Mouse (Mus musculus): ENCODE results near the gene Pkd1l2.

The Pkd1l2 gene

GRCm38 (mm10) chr8:117082947-117083559, 804 bp upstream of the Pkd1l2 start:
- no peak for DNase-seq (ENCODE audit: low read depth)

DNA sequence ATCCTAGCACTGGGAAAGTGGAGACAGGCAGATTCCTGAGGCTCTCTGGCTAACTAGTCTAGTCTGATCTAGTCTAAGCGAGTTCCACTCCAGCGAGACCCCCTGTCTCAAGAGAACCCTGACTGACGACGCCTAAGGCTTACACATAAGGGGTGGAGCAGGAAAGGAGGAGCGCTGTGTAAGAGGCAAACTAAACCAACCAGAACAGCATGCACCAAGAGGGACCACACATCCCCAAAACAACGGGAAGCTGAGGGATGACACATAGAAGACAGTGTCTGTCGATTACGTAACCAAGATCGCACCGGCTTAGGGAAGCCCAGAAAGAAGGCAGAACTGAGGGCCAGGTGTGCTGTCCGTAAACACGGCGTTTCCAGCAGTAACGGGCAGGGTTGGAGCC, 2.6 kb downstream of the Pkd1l2 start:
- no peak for DNase-seq (ENCODE audit: low read depth)

DNA sequence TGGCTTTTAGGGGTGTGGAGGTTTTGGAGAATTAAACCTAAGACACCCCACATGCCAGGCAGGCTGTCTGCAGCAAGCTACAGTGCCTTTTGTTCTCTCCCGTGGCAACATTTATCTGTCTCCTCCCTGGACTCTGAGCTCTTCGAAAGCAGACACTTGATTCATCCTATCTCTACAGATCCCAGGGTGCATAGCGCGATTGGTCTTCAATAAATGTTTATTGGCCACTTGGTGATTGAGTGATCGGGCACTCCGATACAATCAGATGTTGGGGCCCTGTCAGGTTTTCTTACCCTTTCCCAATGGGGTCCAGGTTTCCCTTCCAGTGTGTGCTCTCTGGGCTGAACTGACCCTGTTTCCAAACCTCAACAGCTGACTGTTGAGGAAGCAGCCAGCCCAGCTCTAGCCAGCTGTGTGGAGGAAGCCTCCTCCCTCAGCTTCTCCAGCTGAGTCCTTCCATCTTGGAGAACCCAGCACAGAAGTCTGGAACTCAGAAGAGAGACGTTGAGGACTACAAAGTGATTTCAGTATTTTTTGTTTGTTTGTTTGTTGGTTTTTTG, 3.8 kb downstream of the Pkd1l2 start:
- DNase-seq (ENCODE audit: low read depth): no peak

- no peak for DNase-seq (ENCODE audit: low read depth)
Measured at GRCm38 (mm10) chr8:117074350-117075182, 7.7 kb downstream of the Pkd1l2 start.

GRCm38 (mm10) chr8:117069708-117070107, 12.5 kb downstream of the Pkd1l2 start:
- peak; percentile 5 for DNase-seq (ENCODE audit: low read depth)

DNA sequence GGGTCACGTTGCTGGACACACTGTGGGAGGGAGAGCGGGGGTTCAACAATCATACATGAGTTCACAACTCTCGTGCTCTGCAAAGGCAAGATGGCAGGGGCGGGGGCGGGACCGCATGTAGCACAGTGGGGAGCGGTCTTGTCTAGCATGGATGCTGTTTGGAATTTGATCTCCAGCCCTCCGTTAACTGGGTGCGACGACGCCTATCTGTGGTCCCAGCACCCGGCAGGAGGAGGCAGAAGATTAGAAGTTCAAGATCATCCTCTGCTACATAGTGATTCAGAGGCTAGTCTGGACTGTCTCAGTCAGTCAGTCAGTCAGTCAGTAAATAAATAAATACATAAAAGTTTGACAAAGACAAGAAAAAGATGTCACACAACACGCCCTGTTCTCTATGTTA, 14.0 kb downstream of the Pkd1l2 start:
- DNase-seq (ENCODE audit: low read depth): no peak

- no peak for DNase-seq (ENCODE audit: low read depth)
Measured at GRCm38 (mm10) chr8:117067396-117067795, 14.9 kb downstream of the Pkd1l2 start.

- DNase-seq (ENCODE audit: low read depth): no peak
Measured at GRCm38 (mm10) chr8:117066955-117067354, 15.3 kb downstream of the Pkd1l2 start.

DNA sequence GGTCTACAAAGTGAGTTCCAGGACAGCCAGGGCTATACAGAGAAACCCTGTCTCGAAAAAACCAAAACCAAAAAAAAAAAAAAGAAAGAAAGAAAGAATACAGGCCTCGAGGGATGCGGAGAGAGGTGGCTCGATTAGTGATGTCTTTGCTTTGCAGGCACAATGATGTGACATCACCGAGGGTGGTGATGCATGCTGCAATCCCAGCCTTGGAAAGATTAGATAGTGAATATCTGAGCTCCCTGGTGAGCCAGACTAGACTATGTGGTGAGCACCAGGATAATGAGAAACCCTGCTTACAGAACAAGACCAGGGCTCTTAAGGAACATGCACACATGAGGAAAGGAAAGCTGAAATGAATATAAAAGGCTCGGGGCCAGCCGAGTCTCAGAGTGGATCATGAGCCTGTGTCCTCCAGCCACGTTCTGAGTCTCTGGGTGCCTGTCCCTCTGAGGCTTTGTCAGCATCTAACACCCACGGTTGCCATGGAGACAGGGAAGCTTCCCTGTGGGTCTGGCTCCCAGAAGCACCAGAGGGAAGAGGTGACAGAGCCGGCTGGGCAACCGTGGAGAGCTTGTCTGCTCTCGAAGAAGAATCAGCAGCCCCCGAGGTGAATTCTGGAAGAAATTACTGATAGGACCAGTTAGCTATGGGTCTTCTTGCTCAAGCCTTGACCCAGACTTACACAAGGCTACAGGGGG, 20.9 kb downstream of the Pkd1l2 start:
- DNase-seq (ENCODE audit: low read depth): no peak

- DNase-seq (ENCODE audit: low read depth): no peak
Measured at GRCm38 (mm10) chr8:117060306-117060705, 21.9 kb downstream of the Pkd1l2 start.

DNA sequence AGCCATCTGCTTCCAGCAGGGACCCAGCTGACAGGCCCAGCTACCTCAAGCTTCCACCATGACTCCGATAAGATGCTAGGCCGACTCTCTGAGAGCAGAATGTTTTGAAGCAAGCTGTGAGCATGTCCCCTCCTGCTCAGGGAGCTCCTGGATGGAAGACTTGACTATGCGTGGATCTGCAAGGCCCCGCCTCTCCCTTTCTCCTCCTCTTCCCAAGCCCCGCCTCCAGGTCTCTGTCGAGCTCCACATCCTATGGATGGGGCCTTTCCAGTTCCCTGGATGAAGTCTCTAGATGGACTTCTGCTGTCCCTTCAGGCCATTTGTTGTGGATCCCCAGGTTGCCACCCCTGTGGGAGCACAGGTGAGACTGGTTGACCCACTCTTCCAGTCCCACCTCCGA, 23.2 kb downstream of the Pkd1l2 start:
- DNase-seq (ENCODE audit: low read depth): no peak

- DNase-seq (ENCODE audit: low read depth): no peak
Measured at GRCm38 (mm10) chr8:117055097-117055496, 27.2 kb downstream of the Pkd1l2 start.

GRCm38 (mm10) chr8:117054146-117054545, 28.1 kb downstream of the Pkd1l2 start:
- DNase-seq (ENCODE audit: low read depth): no peak

GRCm38 (mm10) chr8:117053135-117054079, 28.8 kb downstream of the Pkd1l2 start:
- no peak for DNase-seq (ENCODE audit: low read depth)

DNA sequence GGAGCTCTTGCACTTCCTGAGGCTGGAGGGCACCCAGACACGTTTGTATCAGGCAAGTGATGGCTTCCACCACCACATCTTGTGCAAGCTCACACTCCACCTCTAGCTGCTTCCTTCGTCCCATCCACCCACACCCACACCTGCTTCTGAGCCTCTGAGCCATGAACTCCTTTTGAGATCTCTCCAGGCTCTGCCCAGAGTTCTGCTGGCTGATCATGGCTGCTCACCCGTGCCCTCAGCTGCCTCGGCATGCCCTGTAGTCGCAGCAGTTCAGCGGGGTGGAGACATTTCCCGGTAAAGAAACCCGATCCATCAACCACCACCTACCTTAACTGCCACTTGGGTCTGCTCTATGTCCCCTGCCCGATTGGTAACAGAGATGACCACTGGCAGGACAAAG, 30.9 kb downstream of the Pkd1l2 start:
- DNase-seq (ENCODE audit: low read depth): no peak

DNA sequence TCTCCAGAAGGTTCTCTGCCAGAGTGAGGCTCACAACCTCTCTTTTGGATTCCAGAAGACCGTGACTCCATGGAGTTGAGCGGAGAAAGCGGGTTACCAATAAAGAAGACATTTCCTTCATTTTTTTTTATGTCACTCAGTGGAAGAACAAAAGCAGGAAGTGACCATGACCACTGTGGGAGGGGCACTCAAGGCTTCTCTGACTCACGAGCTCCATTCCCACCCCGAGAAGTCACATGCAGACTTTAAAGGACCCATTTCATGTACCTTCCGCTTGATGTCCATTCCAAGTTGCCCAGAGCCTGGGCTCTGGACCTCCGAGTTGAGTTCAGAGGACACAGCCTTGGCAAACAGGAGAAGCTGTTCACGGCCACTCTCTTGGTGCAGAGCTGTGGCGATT, 31.5 kb downstream of the Pkd1l2 start:
- DNase-seq (ENCODE audit: low read depth): no peak

GRCm38 (mm10) chr8:117049444-117049843, 32.8 kb downstream of the Pkd1l2 start:
- DNase-seq (ENCODE audit: low read depth): no peak

- DNase-seq (ENCODE audit: low read depth): no peak
Measured at GRCm38 (mm10) chr8:117043584-117043983, 38.7 kb downstream of the Pkd1l2 start.

DNA sequence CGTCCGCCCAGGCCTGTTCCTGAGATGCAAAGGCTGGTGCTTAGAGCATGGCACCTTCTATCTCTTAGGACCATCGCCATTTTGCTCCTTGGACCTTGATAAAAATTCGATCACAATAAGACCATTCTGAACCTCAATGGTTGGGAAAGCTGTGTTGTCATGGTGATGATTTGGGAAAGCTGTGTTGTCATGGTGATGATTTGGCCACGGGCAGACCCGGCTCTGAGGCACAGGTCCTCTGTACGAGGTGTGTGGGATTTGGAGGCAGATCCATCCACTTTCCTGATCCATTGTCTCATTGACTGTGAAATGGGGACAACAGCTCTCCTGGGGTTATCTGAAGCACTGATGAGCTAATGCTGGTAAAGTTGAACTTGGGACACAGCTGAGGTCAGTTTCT, 42.4 kb downstream of the Pkd1l2 start:
- no peak for DNase-seq (ENCODE audit: low read depth)

- no peak for DNase-seq (ENCODE audit: low read depth)
Measured at GRCm38 (mm10) chr8:117037374-117037935, 44.8 kb downstream of the Pkd1l2 start.

- DNase-seq (ENCODE audit: low read depth): no peak
Measured at GRCm38 (mm10) chr8:117033393-117033792, 48.9 kb downstream of the Pkd1l2 start.

All from fibroblast of lung, adult 2 months (primary cell).